Mouse (Mus musculus): ENCODE measurements around the gene Castor2.

DNA sequence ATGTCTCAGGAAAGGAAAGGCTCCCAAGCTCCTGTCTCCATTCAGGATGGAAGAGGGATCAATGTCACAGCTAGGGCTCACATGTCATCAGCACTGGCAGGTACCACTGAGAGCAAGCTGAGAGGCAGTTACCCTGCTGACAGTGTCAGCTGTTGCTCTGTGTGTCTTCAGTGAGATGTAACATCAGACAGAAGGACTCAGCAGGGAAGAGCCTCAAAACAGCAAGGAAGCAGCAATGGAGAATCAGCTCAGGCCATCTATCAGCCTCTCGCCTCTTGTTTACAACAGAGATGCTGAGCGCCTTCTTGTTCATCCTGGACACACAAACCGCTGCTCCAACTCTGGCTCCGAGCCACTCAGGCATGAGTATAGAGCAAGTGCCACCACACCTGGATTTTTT lies 45.0 kb upstream of the Castor2 start:
- TF ChIP-seq POLR2A (IDR thresholded peaks at IDR 0.05; ENCODE audit: low read depth, low read length) = no peak
- TF ChIP-seq CTCF (conservative IDR thresholded peaks at IDR 0.05; ENCODE audit: insufficient read depth, insufficient read length, low read depth, low read length) = no peak
